Mouse (Mus musculus): Measurements from ENCODE around the gene Fam71e1.

The Fam71e1 gene

DNA sequence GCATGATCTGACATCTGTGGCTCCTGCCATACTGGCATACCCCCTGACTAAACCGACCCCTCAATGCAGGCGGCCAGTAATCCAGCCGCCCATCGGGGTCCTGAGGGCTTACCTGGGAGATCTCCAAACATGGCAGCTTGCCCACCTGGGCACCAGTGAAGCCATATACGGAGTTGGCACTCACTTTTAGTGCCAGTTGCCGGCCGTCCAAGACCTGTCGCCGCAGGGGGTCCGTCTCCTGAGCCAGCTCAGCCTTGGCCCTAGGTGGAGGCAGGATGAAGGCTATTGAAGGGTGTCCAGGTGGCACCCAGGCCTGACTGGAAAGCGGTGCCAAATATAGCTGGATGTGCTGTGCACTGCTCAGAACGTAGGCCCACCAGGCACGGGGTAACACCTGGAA lies 41.1 kb downstream of the Fam71e1 start:
- Histone ChIP-seq H3K9me3 (ENCODE audit: low read length) (no peaks in the 10 kb centered on the region), H3K4me3 (replicated peaks; ENCODE audit: low read length) (no peak overlapping the region), H3K36me3 (ENCODE audit: insufficient read depth, low read length) (peaks cover 100% of the 10 kb centered on the region), H3K4me1 (replicated peaks; ENCODE audit: low read depth, low read length) (peaks cover 100% of the 10 kb centered on the region), H3K27me3 (ENCODE audit: insufficient read depth, low read length) (no peaks in the 10 kb centered on the region)
- TF ChIP-seq NANOG (IDR thresholded peaks at IDR 0.05; ENCODE audit: borderline replicate concordance, low read length) (no peak), POU5F1 (IDR thresholded peaks at IDR 0.05; ENCODE audit: borderline replicate concordance, low read length) (no peak), CTCF (conservative IDR thresholded peaks at IDR 0.05; ENCODE audit: low read length) (no peak)

DNA sequence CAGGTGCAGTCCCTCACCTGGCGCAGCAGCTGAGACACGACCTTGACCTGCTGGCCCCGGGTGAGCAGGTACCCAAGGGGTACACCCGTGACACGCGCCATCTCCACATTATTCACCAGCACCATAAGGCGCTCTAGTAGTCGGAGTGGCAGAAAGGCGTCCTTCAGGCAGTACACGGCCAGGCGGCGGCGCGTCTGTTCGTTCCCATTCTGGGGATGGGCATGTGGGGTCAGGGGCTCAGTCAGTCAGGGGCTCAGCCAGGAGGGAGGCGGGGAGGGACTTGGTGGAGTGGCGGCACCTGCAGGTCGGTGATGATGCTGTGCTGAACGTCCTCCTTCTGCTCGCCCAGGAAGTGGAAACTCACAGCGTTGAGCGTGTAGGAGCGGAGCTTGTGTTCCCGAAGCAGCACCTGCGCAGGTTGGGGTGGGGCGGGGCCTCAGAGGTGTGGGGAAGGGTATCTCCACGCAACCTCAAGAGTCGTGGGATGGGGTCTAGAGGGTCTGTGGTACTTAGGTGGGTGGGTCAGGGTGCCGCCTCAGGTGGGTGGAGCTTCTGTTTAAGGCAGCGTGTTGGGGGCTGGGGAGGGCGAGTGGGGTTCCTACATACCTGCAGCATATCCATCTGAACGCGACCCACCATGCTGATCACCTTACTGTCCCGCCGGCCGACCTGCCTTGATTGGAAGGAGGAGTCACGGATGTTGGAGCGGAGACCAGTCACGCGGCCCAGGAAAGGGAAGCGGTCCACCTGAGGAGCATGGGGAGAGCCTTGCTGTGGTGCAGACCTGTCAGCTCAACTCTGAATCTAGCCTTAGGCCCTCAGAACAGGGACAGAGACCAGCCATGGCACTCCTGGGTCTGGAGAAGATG lies 42.6 kb downstream of the Fam71e1 start:
- H3K4me1 ChIP-seq (replicated peaks; ENCODE audit: low read depth, low read length) = peaks cover 100% of the 10 kb centered on the region
- no peak for TF ChIP-seq POU5F1 (IDR thresholded peaks at IDR 0.05; ENCODE audit: borderline replicate concordance, low read length)
- no peaks in the 10 kb centered on the region for H3K27me3 ChIP-seq (ENCODE audit: insufficient read depth, low read length)
- H3K36me3 ChIP-seq (ENCODE audit: insufficient read depth, low read length) = peaks cover 100% of the 10 kb centered on the region
- H3K4me3 ChIP-seq (replicated peaks; ENCODE audit: low read length) = peak overlapping the region; percentile 60
- no peaks in the 10 kb centered on the region for H3K9me3 ChIP-seq (ENCODE audit: low read length)

DNA sequence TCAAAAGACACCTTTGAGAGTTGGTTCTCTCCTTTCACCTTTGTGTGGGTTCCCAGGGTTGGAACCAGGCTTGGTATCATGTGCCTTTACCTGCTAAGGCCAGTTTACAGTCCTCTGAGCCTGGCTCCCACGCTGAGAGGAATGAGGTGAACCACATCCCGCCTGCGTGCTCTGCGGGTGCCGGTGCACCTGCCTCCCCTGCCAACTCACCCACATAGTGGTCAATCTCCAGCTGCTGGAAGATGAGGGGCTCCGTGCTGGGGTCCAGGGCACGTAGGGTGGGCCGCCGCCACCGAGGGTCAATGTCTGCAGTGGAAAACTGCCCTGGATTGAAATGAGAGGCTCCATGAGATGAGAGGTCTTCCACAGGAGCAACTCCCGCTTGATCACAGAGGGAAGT lies 46.2 kb downstream of the Fam71e1 start:
- no peaks in the 10 kb centered on the region for H3K27me3 ChIP-seq (ENCODE audit: insufficient read depth, low read length)
- peaks cover 91% of the 10 kb centered on the region for H3K36me3 ChIP-seq (ENCODE audit: insufficient read depth, low read length)
- H3K4me3 ChIP-seq (replicated peaks; ENCODE audit: low read length) = peak overlapping the region; percentile 46
- TF ChIP-seq CTCF (conservative IDR thresholded peaks at IDR 0.05; ENCODE audit: low read length) = no peak
- no peak for TF ChIP-seq POU5F1 (IDR thresholded peaks at IDR 0.05; ENCODE audit: borderline replicate concordance, low read length)
- TF ChIP-seq NANOG (IDR thresholded peaks at IDR 0.05; ENCODE audit: borderline replicate concordance, low read length) = no peak
- peaks cover 93% of the 10 kb centered on the region for H3K4me1 ChIP-seq (replicated peaks; ENCODE audit: low read depth, low read length)
- H3K9me3 ChIP-seq (ENCODE audit: low read length) = no peaks in the 10 kb centered on the region

DNA sequence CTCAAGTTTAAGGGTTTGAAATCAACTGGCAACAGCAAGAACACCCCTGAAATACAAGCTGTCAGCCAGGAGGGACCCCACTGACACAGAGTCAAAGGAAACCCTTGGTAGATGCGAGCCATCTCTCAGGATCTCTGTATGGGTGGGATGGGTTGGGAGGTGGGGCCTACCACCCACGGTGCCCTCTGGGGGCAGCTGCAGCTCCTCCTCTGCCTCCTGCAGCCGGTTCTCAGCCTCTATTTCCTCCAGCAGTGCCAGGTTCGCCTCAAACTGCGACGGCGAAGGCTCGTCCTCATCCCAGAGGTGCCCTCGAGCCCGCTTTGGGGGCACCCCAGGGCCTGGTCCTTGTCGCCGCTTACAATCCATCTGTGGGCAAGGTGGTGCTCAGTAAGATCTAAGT lies 46.7 kb downstream of the Fam71e1 start:
- TF ChIP-seq NANOG (IDR thresholded peaks at IDR 0.05; ENCODE audit: borderline replicate concordance, low read length) (no peak), POU5F1 (IDR thresholded peaks at IDR 0.05; ENCODE audit: borderline replicate concordance, low read length) (no peak), CTCF (conservative IDR thresholded peaks at IDR 0.05; ENCODE audit: low read length) (0 out of 2 replicates have a peak, but pooled peaks have one; percentile 1)
- H3K36me3 ChIP-seq (ENCODE audit: insufficient read depth, low read length) = peaks cover 87% of the 10 kb centered on the region
- peak overlapping the region; percentile 46 for H3K4me3 ChIP-seq (replicated peaks; ENCODE audit: low read length)
- H3K4me1 ChIP-seq (replicated peaks; ENCODE audit: low read depth, low read length) = peaks cover 93% of the 10 kb centered on the region
- no peaks in the 10 kb centered on the region for H3K27me3 ChIP-seq (ENCODE audit: insufficient read depth, low read length)
- no peaks in the 10 kb centered on the region for H3K9me3 ChIP-seq (ENCODE audit: low read length)

DNA sequence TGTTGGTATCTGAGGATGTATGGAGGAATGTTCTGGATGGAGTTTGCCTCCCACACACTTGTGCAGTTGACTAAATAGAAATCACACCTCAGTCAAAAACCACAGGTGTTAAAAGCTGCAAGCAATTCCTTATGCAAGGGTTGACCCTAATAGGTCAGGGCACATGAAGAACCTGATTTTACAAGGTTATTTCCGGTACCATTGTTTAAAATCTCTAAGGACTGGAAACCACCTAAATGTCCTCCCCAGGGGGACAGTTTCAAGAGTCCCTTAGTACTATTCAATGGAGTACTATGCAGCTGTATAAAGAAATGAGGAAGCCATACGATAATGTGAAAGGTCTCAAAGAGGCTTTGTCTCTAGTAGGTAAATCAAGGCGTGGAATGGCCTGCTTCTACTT lies 49.9 kb downstream of the Fam71e1 start:
- no peaks in the 10 kb centered on the region for H3K9me3 ChIP-seq (ENCODE audit: low read length)
- no peak overlapping the region for H3K4me3 ChIP-seq (replicated peaks; ENCODE audit: low read length)
- peaks cover 76% of the 10 kb centered on the region for H3K36me3 ChIP-seq (ENCODE audit: insufficient read depth, low read length)
- no peaks in the 10 kb centered on the region for H3K27me3 ChIP-seq (ENCODE audit: insufficient read depth, low read length)
- TF ChIP-seq NANOG (IDR thresholded peaks at IDR 0.05; ENCODE audit: borderline replicate concordance, low read length) (no peak), POU5F1 (IDR thresholded peaks at IDR 0.05; ENCODE audit: borderline replicate concordance, low read length) (no peak), CTCF (conservative IDR thresholded peaks at IDR 0.05; ENCODE audit: low read length) (no peak)
- peaks cover 85% of the 10 kb centered on the region for H3K4me1 ChIP-seq (replicated peaks; ENCODE audit: low read depth, low read length)

DNA sequence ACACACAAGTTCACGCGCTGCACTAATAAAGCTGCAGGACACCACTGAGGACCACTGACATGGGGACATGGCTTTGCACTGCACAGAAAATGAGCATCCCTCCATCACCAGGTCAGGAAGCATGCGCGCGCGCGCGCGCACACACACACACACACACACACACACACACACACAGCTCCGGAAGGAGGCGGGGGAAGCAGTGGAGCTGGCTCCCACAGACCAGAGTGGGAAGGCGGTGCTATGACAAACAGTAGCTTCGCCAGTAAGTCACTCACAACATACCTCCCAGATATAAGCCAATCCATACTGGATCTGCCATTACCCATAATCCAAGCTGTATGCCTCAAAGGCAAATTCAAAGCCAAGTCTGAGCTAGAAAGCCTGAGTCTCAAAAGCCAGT lies 50.7 kb downstream of the Fam71e1 start:
- Histone ChIP-seq H3K4me1 (replicated peaks; ENCODE audit: low read depth, low read length) (peaks cover 85% of the 10 kb centered on the region), H3K36me3 (ENCODE audit: insufficient read depth, low read length) (peaks cover 76% of the 10 kb centered on the region), H3K27me3 (ENCODE audit: insufficient read depth, low read length) (no peaks in the 10 kb centered on the region), H3K9me3 (ENCODE audit: low read length) (no peaks in the 10 kb centered on the region), H3K4me3 (replicated peaks; ENCODE audit: low read length) (peak overlapping the region; percentile 92)
- TF ChIP-seq POU5F1 (IDR thresholded peaks at IDR 0.05; ENCODE audit: borderline replicate concordance, low read length) (no peak), NANOG (IDR thresholded peaks at IDR 0.05; ENCODE audit: borderline replicate concordance, low read length) (no peak), CTCF (conservative IDR thresholded peaks at IDR 0.05; ENCODE audit: low read length) (no peak)

DNA sequence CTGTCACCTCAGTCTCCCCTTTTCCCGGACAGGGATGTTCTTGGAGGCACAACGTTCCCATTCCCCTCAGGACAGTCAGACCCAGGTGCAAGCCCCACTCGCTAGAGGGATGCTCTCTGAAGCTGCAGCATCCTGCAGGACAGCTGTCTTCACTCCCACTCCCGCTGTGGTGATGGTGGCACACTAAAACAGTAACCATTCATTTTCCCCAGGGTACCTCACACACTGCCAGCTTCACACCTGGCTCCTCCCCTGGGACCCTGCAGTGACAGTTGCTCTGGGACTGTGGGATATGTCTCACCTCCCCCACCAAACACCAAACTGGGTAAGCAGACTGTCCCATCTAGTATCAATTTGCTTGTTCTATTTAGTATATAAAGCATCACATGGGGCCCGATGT lies 51.3 kb downstream of the Fam71e1 start:
- TF ChIP-seq CTCF (conservative IDR thresholded peaks at IDR 0.05; ENCODE audit: low read length) (no peak), NANOG (IDR thresholded peaks at IDR 0.05; ENCODE audit: borderline replicate concordance, low read length) (no peak), POU5F1 (IDR thresholded peaks at IDR 0.05; ENCODE audit: borderline replicate concordance, low read length) (no peak)
- H3K36me3 ChIP-seq (ENCODE audit: insufficient read depth, low read length) = peaks cover 76% of the 10 kb centered on the region
- H3K9me3 ChIP-seq (ENCODE audit: low read length) = no peaks in the 10 kb centered on the region
- H3K4me1 ChIP-seq (replicated peaks; ENCODE audit: low read depth, low read length) = peaks cover 85% of the 10 kb centered on the region
- H3K4me3 ChIP-seq (replicated peaks; ENCODE audit: low read length) = peak overlapping the region; percentile 92
- no peaks in the 10 kb centered on the region for H3K27me3 ChIP-seq (ENCODE audit: insufficient read depth, low read length)

DNA sequence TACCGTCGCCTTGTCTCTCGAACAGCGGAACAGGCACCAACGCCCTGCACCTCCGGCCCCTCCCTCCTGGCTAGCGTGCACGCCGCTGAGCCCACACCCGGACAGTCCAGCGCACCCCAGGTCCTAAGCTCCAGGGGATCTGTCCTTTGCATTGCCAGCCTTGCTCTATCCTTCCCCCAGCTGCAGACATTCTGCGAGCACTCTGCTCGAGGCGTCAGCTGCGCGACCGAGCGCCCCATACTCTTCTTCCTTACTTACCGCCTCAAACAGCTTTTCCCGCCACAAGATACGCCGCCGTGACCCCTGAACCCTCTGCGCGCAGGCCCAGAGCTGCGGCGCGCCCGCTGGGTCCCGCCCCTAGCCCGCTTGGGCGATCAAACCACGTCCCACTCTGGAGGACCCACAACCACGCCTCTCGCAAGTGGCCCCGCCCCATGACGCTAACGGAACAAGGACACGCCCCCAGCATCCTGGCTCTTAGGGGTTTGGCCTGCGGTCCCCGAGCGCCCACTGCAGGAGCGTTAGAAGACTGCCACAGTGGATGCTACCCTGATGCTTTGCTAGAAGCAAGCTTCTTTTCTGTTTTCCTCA lies 52.2 kb downstream of the Fam71e1 start, which contains the start of gene Pold1:
Pold1 (minus strand) TSS at position 353 of the 591 bp plus-strand sequence.
- TF ChIP-seq POU5F1 (IDR thresholded peaks at IDR 0.05; ENCODE audit: borderline replicate concordance, low read length) (no peak), NANOG (IDR thresholded peaks at IDR 0.05; ENCODE audit: borderline replicate concordance, low read length) (no peak), CTCF (conservative IDR thresholded peaks at IDR 0.05; ENCODE audit: low read length) (peak; percentile 72)
- no peaks in the 10 kb centered on the region for H3K27me3 ChIP-seq (ENCODE audit: insufficient read depth, low read length)
- peaks cover 80% of the 10 kb centered on the region for H3K4me1 ChIP-seq (replicated peaks; ENCODE audit: low read depth, low read length)
- H3K36me3 ChIP-seq (ENCODE audit: insufficient read depth, low read length) = peaks cover 68% of the 10 kb centered on the region
- H3K9me3 ChIP-seq (ENCODE audit: low read length) = no peaks in the 10 kb centered on the region
- H3K4me3 ChIP-seq (replicated peaks; ENCODE audit: low read length) = peak within 1 kb of the TSS; percentile 92
